Mouse (Mus musculus): ENCODE data around the gene Slpi.
"Not testable (repeated sequence)": the region's sequence is repeated elsewhere in the genome, so short reads cannot be mapped to it uniquely, and the experiment has no call there.

Slpi gene

GRCm38 (mm10) chr2:164377478-164378426 is 11.1 kb downstream of the Slpi start:
- no peak for DNase-seq (ENCODE audit: low spot score in 2 of 2)

GRCm38 (mm10) chr2:164373187-164373586 is 15.7 kb downstream of the Slpi start:
- DNase-seq (ENCODE audit: low spot score in 2 of 2), result no peak

- no peak for DNase-seq (ENCODE audit: low spot score in 2 of 2)
Measured at GRCm38 (mm10) chr2:164372408-164373053, 16.4 kb downstream of the Slpi start.

GRCm38 (mm10) chr2:164371371-164371770 is 17.5 kb downstream of the Slpi start:
- no peak for DNase-seq (ENCODE audit: low spot score in 2 of 2)

GRCm38 (mm10) chr2:164368620-164369105 is 20.2 kb downstream of the Slpi start:
- no peak for DNase-seq (ENCODE audit: low spot score in 2 of 2)

GRCm38 (mm10) chr2:164366947-164367346 is 21.9 kb downstream of the Slpi start:
- no peak for DNase-seq (ENCODE audit: low spot score in 2 of 2)

GRCm38 (mm10) chr2:164360974-164361657 is 27.8 kb downstream of the Slpi start:
- DNase-seq (ENCODE audit: low spot score in 2 of 2), result no peak

GRCm38 (mm10) chr2:164359668-164360067 is 29.2 kb downstream of the Slpi start:
- no peak for DNase-seq (ENCODE audit: low spot score in 2 of 2)

- DNase-seq (ENCODE audit: low spot score in 2 of 2), result no peak
Measured at GRCm38 (mm10) chr2:164359031-164359430, 29.9 kb downstream of the Slpi start.

- DNase-seq (ENCODE audit: low spot score in 2 of 2), result no peak
Measured at GRCm38 (mm10) chr2:164358373-164358772, 30.5 kb downstream of the Slpi start.

- no peak for DNase-seq (ENCODE audit: low spot score in 2 of 2)
Measured at GRCm38 (mm10) chr2:164356177-164356967, 32.5 kb downstream of the Slpi start.

- DNase-seq (ENCODE audit: low spot score in 2 of 2), result no peak
Measured at GRCm38 (mm10) chr2:164353356-164353755, 35.5 kb downstream of the Slpi start.

GRCm38 (mm10) chr2:164352697-164353096 is 36.2 kb downstream of the Slpi start:
- DNase-seq (ENCODE audit: low spot score in 2 of 2), result no peak

GRCm38 (mm10) chr2:164348980-164349379 is 39.9 kb downstream of the Slpi start:
- peak in 1 of 2 experiments; percentile 28 for DNase-seq (ENCODE audit: low spot score in 2 of 2)

- DNase-seq (ENCODE audit: low spot score in 2 of 2), result not testable (repeated sequence)
Measured at GRCm38 (mm10) chr2:164347697-164348096, 41.2 kb downstream of the Slpi start.

- not testable (repeated sequence) for DNase-seq (ENCODE audit: low spot score in 2 of 2)
Measured at GRCm38 (mm10) chr2:164343732-164344131, 45.2 kb downstream of the Slpi start.

GRCm38 (mm10) chr2:164332440-164332839 is 56.5 kb downstream of the Slpi start, which contains the start of gene Svs5:
TSS of gene Svs5 (plus strand) at chr2:164332740.
- DNase-seq (ENCODE audit: low spot score in 2 of 2), result not testable (repeated sequence)

- DNase-seq (ENCODE audit: low spot score in 2 of 2), result no peak
Measured at GRCm38 (mm10) chr2:164320983-164321382, 67.9 kb downstream of the Slpi start.

GRCm38 (mm10) chr2:164316451-164316850 is 72.4 kb downstream of the Slpi start, which contains the start of gene Svs6:
TSS of gene Svs6 (plus strand) at chr2:164316751.
- DNase-seq (ENCODE audit: low spot score in 2 of 2), result not testable (repeated sequence)

GRCm38 (mm10) chr2:164315460-164315859 is 73.4 kb downstream of the Slpi start:
- DNase-seq (ENCODE audit: low spot score in 2 of 2), result not testable (repeated sequence)

- DNase-seq (ENCODE audit: low spot score in 2 of 2), result no peak
Measured at GRCm38 (mm10) chr2:164312599-164312998, 76.3 kb downstream of the Slpi start.
